Mouse (Mus musculus): ENCODE data around the gene Kremen1. TPM values are rescaled to one million over a fixed set of nuclear protein-coding genes. Genes with fewer than 3 reads are reported as not detected.

The Kremen1 gene
- total RNA-seq, 2 experiments from 2014 or later, result 0.38 to 1.1 TPM

GRCm38 (mm10) chr11:5145600-5145999 is 115.8 kb downstream of the Kremen1 start:
- no peak for ATAC-seq (replicated peaks; ENCODE audit: low FRiP score, poor library complexity, severe bottlenecking)

- no peak for ATAC-seq (replicated peaks; ENCODE audit: low FRiP score, poor library complexity, severe bottlenecking)
Measured at GRCm38 (mm10) chr11:5141965-5142364, 119.4 kb downstream of the Kremen1 start.

Other genes with a start within 250 kb of the Kremen1 start
- gene Rasl10a, start 203.4 kb downstream of the Kremen1 start, total RNA-seq (2015; ENCODE audit: low replicate concordance), result not detected in 2 replicates
- not detected in 2 replicates for gene Rasl10a, start 203.4 kb downstream of the Kremen1 start, total RNA-seq (2017; ENCODE audit: low replicate concordance)
- 0.58 TPM in 1 of 2 replicates, not detected in the other for gene Gas2l1, start 196.2 kb downstream of the Kremen1 start, total RNA-seq (2015; ENCODE audit: low replicate concordance)
- gene Gas2l1, start 196.2 kb downstream of the Kremen1 start, total RNA-seq (2017; ENCODE audit: low replicate concordance), result 0.34 and 0.56 TPM in 2 replicates
- 5.6 and 9.2 TPM in 2 replicates for gene Rhbdd3, start 162.6 kb downstream of the Kremen1 start, total RNA-seq (2015; ENCODE audit: low replicate concordance)
- 4.5 and 10.9 TPM in 2 replicates for gene Rhbdd3, start 162.6 kb downstream of the Kremen1 start, total RNA-seq (2017; ENCODE audit: low replicate concordance)
- gene Ewsr1, start 162.3 kb downstream of the Kremen1 start, total RNA-seq (2015; ENCODE audit: low replicate concordance), result 139 and 186 TPM in 2 replicates
- 453 and 581 TPM in 2 replicates for gene Ewsr1, start 162.3 kb downstream of the Kremen1 start, total RNA-seq (2017; ENCODE audit: low replicate concordance)
- gene Emid1, start 109.3 kb downstream of the Kremen1 start, total RNA-seq (2015; ENCODE audit: low replicate concordance), result 1.0 TPM in 1 of 2 replicates, not detected in the other
- 0.26 and 0.42 TPM in 2 replicates for gene Emid1, start 109.3 kb downstream of the Kremen1 start, total RNA-seq (2017; ENCODE audit: low replicate concordance)
- gene Znrf3, start 183.3 kb upstream of the Kremen1 start, total RNA-seq (2015; ENCODE audit: low replicate concordance), result 0.96 TPM in 1 of 2 replicates, not detected in the other
- 0.14 and 0.34 TPM in 2 replicates for gene Znrf3, start 183.3 kb upstream of the Kremen1 start, total RNA-seq (2017; ENCODE audit: low replicate concordance)